Mouse (Mus musculus) myocyte (in vitro differentiated cells): Measurements from ENCODE around the gene Eed.

Experiments
- MAX ChIP-seq: IDR thresholded peaks from one replicate; pipeline ENCODE4 v1.6.1; 2011; ENCODE audit warnings: low read depth, mild to moderate bottlenecking, control low read depth
- MYOG ChIP-seq, 3 experiments: IDR thresholded peaks; one replicate each; pipeline ENCODE4 v1.6.1; 2011; ENCODE audit warnings: control low read depth in 2 of 3, low read depth in 2 of 3, mild to moderate bottlenecking in 2 of 3; ENCODE audit not compliant: insufficient read length in 2 of 3, control insufficient read depth in 1 of 3, insufficient read depth in 1 of 3
- POLR2A ChIP-seq: IDR thresholded peaks from one replicate; pipeline ENCODE4 v1.6.1; 2011; ENCODE audit warnings: low read depth, mild to moderate bottlenecking, control low read depth, moderate library complexity; ENCODE audit not compliant: insufficient read length

DNA sequence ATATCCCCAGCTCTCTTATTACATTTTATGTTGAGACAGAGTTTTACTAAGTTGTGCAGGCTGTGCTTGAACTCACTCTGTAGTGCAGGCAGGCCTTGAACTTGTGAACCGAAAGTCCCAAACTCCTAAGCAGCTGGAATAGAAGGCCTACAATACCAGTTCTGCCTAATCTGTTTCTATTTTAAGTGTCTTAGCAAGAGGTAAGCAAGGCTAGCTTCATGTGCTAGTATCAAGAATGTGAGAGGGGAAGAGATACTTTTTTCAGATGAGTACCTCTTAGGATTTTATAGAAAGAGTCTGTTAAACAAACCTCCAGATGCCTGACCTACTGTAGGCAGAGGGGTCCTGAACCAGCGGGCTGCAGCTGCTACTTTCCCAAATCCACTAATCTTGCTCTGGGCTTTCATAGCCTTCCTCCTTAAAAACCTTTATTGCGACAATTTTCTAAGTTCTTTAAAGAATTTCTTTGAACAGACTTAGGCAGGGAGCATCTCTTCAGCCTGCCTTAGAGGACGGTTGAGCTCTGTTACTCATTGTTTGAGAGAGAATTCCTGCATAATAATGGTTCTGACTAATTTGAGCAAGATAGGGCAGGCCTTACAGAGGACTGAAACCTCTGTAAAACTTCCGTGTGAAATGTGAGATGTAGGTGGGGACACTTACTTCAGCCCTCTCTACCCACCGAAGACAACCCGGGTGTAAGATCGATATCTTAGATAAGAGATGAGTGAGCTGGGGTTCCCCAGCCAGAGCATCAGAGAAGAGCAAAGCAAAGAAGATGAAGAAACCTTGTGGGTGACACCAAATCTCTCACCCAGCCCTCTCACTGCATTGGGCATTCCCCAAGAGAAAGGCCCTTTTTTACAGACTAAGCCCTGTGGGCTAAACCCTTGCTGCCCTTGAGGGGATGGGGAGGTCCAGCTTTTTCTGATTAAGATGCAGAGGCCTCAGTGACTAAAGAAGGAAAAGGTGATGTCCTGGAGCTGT is 26.2 kb upstream of the Eed start:
- TF ChIP-seq POLR2A (no peak), MAX (no peak), MYOG (IDR thresholded peaks at IDR 0.05; ENCODE audit: control insufficient read depth in 1 of 3, insufficient read depth in 1 of 3, insufficient read length in 2 of 3, low read depth in 2 of 3) (no peak)
